Mouse (Mus musculus) MEL-GATA-1-ER (cell line): ENCODE measurements around the gene Smg6.

Experiments used
- DNase-seq: peaks from one replicate; pipeline ENCODE4 v3.0.0-alpha.2; 2012; ENCODE audit warnings: low read depth; ENCODE audit errors: extremely low read depth

Smg6 gene

DNA sequence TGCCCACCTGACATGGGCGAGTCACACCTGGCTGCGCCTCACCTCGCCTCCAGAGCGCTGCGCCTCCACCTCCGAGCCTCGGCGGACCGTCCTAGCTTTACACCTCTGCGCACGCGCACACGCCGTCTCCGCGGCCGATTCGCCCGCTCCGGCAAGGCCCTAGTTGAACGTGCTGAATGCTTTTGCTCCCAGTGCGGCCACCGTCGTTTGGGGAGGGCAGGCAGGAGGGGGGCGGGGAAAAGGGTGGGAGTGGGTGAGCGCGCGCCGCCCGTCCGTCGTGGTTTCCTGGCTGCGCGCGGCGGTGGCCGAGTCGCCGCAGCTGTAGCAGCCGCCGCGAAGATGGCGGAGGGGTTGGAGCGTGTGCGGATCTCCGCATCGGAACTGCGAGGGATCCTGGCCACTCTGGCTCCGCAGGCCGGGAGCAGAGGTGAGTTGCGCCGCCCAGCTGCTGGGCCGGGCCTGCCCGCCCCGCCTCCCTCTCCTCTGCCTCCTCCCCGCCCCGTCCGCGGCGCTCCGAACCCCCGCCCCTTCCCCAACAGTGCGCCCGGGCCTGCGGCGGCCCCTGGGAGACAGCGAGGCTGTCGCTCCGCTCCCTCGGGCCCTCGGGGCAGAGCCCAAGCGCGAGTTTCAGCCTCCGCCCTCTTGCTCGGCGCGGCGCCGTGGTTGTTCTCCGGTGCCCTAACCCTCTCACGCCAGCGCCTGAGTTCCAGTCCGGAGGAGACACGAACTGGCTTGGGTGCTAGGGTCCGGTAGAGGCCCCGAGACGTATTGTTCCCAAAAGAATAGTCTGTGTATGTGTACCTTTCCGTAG, at the start of gene Smg6, which contains the start of gene Srr:
Smg6 (plus strand) TSS at position 247 of the 811 bp plus-strand sequence.
Srr (minus strand) TSS at position 372 of the 811 bp plus-strand sequence.
- DNase-seq, result peak; percentile 80

DNA sequence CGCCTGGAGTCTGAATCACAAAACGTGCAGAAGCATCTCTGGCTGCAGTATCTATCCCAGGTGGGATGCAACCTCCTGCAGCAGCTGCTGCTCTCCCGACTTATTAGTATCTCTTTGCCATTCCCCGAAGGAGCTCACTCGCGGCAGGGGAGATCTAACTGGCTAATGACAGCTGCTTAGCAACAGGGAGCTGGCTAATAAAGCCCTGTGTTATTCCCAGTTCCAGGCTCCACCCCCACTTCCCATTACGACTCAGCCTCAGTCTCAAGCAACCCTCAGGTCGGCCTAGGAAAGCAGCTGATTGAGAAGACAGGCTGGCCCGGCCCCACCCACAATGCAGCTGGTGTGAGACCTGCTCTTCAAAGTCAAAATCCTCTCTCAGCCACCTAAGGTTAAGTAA, 48.8 kb upstream of the Smg6 start:
- DNase-seq, result no peak

DNA sequence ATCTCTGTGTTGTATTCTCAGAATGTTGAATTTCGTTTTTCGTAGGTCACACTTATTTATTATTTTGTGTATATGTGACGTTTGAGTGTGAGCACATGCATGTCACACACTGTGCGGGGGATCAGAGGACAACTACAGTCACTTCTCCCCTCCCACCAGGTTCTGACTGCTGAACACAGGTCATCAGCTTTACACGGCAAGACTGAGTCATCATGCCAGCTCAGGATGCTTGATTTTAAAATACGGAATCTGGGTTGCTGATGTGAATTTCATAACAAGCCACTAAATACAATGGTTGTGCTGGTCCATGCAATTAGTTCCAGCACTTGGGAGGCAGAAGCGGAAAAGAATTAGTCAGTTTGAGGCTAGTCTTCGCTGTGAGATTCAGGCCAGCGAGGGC, 44.6 kb upstream of the Smg6 start:
- DNase-seq, result no peak

DNA sequence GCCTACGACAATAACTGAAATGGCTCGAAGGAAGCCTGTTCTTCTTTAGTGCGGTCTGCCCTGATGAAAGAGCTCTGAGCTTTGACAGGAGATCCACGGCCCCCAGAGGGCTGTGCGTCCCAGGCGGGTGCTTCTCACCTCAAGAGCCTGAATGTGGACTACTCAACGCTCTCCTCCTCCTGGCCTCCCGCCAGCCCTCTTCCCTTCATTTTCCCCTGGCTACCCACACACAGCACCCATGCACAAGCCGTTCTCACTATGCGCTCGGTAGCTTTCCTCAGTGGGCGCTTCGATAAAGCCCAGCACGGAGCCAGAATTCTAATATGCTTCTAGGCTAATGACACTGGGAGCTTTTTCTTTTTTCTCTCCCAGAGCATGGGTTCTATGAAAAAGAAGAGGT, 43.6 kb upstream of the Smg6 start:
- DNase-seq, result no peak

DNA sequence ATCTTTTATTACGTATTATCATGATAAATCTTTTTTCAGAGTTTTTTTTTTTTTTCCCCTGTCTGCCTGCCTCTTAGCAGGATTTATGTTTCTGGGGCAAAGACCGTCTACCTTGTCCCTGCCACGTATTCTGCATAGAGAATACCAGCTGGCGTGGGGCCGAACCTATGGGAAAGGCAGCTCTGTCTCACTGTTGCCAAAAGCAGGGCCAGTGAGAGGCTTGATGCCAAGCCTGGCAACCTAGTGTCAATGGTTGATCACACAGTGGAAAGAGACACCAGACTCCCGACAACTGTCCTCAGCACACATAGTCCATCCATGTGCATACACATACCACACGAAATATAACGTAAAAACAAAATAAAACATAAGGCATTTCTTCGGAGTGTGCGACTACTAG, 42.5 kb upstream of the Smg6 start:
- DNase-seq, result no peak

DNA sequence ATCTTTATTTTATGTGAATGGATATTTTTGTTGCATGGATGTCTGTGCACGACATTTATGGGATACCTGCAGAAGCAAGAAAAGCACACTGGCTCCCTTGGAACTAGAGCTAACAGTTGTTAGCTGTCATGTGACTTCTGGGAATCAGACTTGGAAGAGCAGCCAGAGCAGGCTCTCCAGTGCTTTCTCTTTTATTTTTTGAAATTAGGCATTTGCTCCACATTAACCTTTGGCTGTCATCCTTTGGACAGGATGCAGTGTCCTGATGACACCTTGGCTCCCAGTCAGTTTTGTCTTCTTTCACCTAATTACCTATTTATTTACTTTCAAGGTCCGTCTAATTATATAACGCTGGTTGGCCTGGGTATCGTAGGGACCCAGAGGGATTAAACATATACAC, 31.0 kb upstream of the Smg6 start:
- no peak for DNase-seq

DNA sequence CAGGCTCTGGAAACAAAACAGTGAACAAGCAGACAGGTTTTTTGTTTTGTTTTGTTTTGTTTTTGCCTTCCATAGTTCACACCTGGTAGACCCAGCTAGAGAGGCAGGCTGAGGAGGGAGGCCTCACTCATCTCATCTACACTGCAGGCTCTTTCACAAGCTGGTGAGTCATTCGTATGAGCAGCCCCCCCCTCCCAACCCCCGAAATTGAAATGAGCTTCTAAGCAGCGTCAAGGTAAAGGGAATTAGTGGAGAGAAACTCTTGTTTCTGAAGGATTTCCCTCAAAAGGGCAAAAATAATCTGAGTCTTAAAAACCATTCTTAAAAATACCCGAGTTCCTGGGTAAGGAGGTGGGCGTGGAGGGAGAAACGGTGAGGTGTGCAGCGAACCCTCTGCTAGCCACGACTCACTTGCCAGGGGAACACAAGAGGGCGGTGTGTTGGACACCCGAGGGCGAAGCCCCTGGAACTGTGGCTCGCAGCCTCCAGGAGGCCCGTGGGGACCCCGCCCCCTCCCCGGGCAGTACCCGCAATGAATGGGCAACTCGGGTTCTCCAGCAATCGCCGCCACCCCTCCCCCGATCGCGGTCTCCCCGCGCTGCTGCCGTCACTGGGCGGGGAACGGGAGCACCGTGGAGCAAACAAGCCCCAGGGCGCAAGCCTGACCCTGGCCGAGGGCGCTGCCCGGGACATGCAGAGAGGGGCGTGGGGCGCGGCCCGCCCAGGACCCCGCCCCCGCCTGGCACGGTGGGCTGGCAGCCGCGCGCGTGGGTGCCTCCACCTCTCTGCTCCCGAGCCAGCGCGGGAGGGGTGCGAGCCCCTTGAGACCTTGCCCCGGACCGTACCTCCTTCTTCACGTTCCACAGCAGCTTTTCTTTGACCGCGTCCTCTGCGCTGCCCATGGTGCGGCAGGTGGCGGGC, 29.4 kb upstream of the Smg6 start:
- DNase-seq, result no peak

DNA sequence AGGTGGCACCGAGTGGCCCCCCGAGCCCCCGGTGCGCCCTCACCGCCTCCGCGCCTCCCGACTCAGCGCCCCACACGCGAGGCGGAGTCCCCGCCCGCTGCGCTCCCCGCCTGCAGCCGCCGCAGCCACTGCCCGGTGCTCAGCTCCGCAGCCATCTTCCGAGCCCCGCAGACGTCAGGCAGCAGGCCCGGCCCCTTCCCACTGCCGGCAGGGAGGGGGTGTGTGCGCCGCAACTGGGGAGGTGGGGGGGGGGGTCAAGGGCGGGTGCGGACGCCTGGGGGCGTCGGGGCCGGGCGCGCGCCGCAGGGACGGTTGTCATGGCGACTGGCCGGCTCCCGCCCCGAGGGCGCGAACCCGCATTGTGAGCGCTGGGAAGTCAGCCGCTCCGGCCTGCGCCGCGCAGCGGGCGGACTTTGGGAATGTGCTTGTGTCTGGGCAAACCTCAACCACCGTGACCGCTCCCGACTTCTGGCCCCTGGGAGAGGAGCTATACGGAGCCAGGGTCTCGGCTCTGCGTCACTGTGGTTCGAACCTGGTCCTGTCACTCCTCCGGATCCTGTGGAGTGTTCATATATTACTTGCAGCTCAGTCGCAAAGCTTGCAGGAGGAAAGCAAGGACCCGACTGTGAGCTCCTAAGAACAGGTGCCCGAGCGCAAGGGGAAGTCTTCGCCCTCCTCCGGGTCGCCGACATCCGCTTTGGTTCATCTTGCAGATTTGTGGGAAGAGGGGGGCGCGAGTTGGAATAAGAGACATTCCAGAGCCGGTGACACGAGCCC, 28.5 kb upstream of the Smg6 start, which contains the start of gene Sgsm2:
Sgsm2 (minus strand) TSS at position 160 of the 777 bp plus-strand sequence.
- DNase-seq, result peak; percentile 41

DNA sequence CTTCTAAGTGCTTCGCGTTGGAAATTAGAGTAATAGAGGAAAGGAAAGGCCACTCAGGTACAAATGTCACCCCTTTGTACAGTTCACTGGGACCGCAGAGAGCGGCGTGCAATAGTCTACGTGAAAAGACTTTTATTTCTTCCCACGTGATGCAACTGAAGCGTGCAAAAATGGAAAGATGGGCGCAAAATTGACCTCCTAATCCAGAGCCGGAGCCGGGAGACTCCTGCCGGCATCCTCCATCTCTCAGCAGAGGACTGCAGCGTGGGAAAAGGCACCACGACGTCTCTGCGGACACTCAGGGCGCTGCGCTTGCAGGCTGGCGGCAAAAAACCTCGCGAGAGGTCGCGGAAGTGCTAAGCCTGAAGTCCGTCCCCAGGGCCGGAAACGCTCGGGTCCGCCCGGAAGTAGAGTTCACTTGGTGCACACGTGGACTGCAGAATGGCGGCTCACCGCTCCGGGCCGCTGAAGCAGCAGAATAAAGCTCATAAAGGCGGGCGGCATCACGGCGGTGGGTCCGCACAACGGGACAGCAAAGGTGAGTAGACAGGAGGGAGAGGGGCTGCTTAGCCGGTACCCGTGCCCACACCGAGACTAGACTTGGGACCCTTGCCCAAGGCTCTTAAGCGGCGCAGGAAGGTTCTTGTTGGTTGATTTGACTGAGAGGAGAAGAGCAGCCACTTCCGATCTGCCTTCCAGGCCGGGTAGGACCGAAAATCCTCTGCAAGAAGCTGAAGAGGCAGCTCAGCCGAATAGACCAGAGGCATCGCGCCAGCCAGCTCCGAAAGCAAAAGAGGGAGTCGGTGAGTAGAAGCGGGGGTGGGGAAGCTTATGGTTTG, 27.7 kb upstream of the Smg6 start, which contains the start of gene Tsr1:
Tsr1 (plus strand) TSS at position 394 of the 839 bp plus-strand sequence.
- peak; percentile 83 for DNase-seq

DNA sequence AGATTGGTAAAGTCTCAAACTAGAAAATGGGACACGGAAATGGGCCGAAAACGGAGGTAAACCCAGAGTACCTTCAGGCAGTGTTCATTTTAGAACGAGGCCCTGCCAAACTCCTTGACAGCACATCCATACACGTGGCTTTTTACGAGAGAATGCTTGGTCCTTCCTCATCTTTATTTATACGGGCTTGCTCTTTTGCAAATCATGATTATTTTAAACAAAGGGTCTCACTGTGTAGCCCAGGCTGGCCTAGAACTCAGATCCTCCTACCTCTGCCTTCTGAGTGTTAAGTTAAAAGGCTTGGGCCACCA, 27.2 kb upstream of the Smg6 start:
- DNase-seq, result no peak

DNA sequence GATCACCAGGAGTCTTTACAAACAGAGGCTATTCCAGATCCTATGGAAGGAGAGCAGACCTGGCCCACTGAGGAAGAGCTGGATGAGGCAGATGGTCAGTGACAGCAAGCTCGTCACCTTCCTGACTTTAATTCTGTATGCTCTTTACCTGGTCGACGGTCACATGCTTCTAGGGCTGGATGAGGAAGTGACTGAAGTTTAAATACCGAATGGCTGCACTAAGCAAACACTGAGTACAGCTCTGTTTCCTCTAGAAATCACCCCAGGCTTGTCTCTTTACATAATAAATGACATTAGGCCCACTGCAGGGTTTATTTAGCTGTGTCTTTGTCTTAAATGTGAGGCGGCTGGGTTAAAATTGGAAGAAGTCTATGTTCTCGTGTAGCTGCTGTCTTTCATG, 24.1 kb upstream of the Smg6 start:
- DNase-seq, result no peak

DNA sequence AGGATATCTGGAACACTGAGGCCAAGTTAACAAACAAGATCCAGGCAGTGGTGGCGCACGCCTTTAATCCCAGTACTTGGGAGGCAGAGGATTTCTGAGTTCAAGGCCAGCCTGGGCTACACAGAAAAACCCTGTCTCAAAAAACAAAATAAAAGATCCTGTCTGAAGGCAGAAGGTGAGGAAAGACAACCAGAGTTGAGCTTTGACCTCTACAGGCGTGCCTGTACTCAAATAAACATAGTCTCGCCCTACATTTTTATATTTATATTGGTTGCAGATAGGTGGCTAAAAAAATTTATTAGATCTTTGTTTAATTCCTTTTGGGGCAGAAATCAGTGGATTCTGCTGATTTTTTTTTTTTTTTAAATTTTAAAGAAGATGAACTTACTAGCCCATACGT, 23.2 kb upstream of the Smg6 start:
- no peak for DNase-seq

DNA sequence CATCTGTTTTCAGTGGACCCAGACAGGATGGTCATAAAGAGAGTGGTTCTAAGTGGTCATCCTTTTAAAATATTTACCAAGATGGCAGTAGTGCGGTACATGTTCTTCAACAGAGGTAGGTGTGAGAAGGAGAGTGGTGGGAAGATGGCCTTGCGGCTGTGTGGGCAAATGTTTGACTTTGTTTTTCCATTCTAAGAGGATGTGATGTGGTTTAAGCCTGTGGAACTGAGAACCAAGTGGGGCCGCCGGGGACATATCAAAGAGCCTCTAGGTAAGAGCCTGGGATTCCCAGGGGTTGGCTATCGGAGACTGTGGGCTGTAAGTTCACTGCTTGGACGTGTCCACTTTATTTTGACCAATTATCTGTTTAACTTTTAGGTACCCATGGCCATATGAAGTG, 17.8 kb upstream of the Smg6 start:
- no peak for DNase-seq

DNA sequence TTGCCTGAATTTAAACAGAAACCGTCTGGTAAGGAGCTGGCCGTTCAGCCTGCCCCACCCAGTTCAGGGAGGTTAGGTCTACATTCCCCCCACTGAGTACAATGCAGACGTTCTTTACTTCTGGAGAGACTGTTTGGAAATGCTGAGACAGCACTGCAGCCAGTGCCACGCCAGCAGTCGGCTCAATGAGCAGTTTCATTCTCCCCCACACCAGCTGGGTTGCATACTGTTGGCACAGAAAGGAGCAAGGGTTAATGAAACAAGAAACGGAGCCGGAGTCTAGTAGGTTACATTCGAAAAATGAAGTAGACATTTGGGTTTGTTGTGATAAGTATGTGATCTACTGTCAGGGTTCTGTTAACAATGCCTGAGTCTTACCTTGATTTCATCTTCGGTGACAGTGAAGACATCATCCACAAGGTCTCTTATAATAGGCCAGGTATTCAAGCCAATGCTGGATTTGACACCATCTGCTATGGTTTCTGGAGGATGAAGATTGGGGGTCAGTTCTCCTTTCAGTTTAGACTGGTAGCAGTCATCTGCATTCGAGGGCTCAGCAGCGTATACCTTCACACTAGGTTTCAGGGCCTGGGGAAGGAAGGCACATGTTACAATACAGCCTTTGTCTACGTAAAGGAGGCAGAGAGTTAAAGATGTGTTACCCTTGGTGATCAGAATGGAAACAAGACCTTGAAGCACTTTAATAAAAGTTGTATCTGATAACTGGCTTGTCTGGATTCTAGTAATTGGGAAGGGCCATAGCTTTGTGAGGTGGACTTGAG, 16.8 kb upstream of the Smg6 start:
- DNase-seq, result no peak

DNA sequence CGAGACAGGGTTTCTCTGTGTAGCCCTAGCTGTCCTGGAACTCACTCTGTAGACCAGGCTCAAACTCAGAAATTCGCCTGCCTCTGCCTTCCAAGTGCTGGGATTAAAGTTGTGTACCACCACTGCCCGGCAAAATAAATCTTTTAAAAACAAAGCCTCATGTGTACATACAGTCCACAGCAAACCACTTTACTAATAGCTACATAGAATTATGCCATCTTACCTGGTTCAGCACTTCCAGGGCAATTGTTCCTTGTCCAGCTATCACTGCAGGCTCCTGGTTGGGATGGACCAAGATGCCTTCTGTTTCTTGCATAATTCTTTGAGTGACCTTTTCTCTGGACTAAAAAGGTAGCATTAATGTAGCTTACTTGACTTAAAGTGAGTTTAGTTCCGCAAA, 15.6 kb upstream of the Smg6 start:
- no peak for DNase-seq

DNA sequence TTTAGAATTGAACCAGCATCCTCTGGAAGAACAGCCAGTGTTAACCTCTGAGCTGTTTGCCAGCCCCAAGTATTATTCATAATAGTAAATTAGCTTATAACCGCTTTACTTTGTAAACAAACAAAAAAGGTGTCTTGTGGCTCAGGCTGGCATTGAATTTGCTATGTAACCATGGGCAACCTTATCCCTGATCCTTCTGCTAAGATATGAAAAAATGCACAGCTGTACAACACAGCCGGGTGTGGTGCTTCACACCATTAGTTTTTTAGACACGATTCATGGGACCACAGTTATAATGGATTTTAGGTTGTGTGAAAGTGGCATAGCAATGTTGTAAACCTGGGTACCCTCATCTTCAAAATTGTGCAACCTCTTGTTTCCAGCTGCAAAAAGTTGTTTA, 13.1 kb upstream of the Smg6 start:
- DNase-seq, result no peak

DNA sequence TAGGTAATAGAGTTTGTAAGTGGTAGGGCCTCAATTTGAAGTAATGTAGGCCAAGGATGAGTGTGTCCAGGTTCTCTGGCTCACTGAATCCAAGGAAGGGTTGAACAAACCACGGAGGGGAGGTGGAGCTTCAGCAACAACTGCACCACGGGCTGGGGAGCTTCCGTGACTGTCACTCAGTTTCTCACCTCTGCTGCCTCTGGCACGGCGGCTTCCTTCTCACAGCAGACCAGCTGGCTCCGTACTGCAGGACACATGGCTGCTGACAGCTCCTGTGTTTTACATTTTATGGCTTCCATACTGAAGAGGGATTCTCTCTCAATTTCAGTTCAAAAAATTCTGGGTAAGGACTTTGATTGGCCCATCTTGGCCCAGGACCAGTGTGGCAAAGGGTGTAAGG, 6.4 kb upstream of the Smg6 start:
- no peak for DNase-seq

DNA sequence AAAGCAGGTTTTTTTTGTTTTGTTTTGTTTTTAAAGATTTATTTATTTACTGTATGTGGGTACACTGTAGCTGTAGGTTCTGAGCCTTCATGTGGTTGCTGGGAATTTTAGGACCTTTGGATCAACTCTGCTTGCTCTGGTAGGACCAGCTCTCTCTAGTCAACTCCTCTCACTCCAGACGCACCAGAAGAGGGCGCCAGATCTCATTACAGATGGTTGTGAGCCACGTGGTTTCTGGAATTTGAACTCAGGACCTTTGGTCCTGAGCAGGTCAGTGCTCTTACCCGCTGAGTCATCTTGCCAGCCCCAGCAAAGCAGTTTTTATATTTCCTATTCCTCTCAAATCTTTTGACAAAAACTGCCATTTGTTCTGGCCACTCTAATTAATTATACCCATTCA, 1.5 kb upstream of the Smg6 start:
- no peak for DNase-seq

DNA sequence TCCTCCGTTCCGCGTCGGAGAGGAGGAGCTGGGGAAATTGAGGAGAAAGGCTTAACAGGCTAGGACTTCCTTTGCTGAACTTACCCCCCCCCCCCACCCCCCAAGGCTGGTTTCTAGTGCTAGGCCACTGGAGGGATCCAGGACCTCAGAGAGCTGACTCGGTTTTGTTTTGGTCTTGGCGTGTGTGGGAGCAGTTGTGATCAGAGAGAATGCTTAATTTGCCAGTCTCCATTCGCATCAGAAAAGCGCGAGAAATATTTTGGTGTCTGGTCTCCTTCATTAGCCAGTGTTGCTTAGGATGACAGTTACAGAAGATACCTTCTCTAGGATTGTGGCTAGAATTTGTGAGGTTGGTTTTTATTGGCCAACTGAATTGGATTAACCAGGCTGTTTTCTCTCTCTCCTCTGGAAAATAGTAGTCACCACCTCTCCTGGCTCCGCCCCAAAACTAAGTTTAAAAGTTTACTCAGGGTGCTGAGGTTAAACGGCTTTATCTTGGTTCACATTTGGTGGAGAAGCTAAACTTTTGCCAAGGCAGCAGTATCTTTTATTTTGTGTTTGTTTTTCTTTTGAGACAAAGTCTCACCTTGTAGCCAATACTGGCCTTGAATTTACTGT, 874 bp downstream of the Smg6 start:
- peak; percentile 76 for DNase-seq
